Mouse (Mus musculus): Measurements from ENCODE around the gene Slc25a47. TPM values are rescaled to one million over a fixed set of nuclear protein-coding genes. Genes with fewer than 3 reads are reported as not detected.

The Slc25a47 gene
- polyA plus RNA-seq, 1 experiment from 2014 or later = 10.0 TPM

DNA sequence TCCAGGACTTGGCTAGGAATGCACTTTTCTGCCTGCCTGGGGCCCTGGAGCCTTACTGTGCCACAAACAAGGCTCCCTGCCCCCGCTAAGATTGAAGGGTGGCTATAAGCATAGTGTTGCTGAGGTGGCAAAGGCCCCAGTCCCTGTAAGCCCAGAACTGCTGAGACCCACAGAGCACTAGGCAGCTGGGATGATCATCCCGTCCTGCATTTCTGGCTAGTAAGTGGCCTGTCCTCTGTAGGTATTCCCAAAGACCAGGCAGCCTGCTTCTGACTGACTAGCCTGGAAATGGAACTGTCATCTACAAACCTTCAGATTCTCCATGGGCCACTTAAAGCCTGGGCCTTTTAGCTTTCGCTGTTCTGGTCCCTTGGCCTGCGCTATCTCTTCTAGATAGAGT, 15.4 kb upstream of the Slc25a47 start:
- no peaks in the 10 kb centered on the region for H3K27me3 ChIP-seq (ENCODE audit: control insufficient read depth, insufficient read depth, low read length)
- WGBS = 93% methylated on average over 4 of the region's 4 CpGs
- no peaks in the 10 kb centered on the region; the same call in 1 of the 2 replicates for H3K36me3 ChIP-seq (ENCODE audit: control insufficient read depth, insufficient read depth, low read length)
- DNase-seq (ENCODE audit: low spot score) (no peak), ATAC-seq (replicated peaks; ENCODE audit: low FRiP score) (no peak)
- no peak overlapping the region for H3K4me3 ChIP-seq (ENCODE audit: low read depth, low read length)
- H3K4me1 ChIP-seq (replicated peaks; ENCODE audit: control insufficient read depth, insufficient read depth, low read length) = no peaks in the 10 kb centered on the region
- no peaks in the 10 kb centered on the region for H3K9me3 ChIP-seq (ENCODE audit: control insufficient read depth, low read length)
- H3K4me2 ChIP-seq (ENCODE audit: low read depth, low read length, severe bottlenecking) = no peak overlapping the region
- H3K27ac ChIP-seq (ENCODE audit: low read depth, low read length) = no peak overlapping the region
- no peak overlapping the region for H3K9ac ChIP-seq (ENCODE audit: low read length)

GRCm38 (mm10) chr12:108823036-108823435, 12.8 kb upstream of the Slc25a47 start:
- no peak overlapping the region for H3K27ac ChIP-seq (ENCODE audit: low read depth, low read length)
- H3K27me3 ChIP-seq (ENCODE audit: control insufficient read depth, insufficient read depth, low read length) = no peaks in the 10 kb centered on the region
- no peak for DNase-seq (ENCODE audit: low spot score)
- no peaks in the 10 kb centered on the region; the same call in 1 of the 2 replicates for H3K36me3 ChIP-seq (ENCODE audit: control insufficient read depth, insufficient read depth, low read length)
- no peak overlapping the region for H3K9ac ChIP-seq (ENCODE audit: low read length)
- no peak overlapping the region for H3K4me3 ChIP-seq (ENCODE audit: low read depth, low read length)
- no peaks in the 10 kb centered on the region for H3K9me3 ChIP-seq (ENCODE audit: control insufficient read depth, low read length)
- ATAC-seq (replicated peaks; ENCODE audit: low FRiP score) = no peak
- no peaks in the 10 kb centered on the region for H3K4me1 ChIP-seq (replicated peaks; ENCODE audit: control insufficient read depth, insufficient read depth, low read length)
- no peak overlapping the region for H3K4me2 ChIP-seq (ENCODE audit: low read depth, low read length, severe bottlenecking)
- 75% methylated on average over 8 of the region's 8 CpGs for WGBS

- ATAC-seq (replicated peaks; ENCODE audit: low FRiP score) (no peak), DNase-seq (ENCODE audit: low spot score) (peak; percentile 32)
- Histone ChIP-seq H3K4me2 (ENCODE audit: low read depth, low read length, severe bottlenecking) (no peak overlapping the region), H3K27ac (ENCODE audit: low read depth, low read length) (no peak overlapping the region), H3K4me3 (ENCODE audit: low read depth, low read length) (no peak overlapping the region), H3K36me3 (ENCODE audit: control insufficient read depth, insufficient read depth, low read length) (no peaks in the 10 kb centered on the region; the same call in 1 of the 2 replicates), H3K4me1 (replicated peaks; ENCODE audit: control insufficient read depth, insufficient read depth, low read length) (no peaks in the 10 kb centered on the region), H3K9me3 (ENCODE audit: control insufficient read depth, low read length) (no peaks in the 10 kb centered on the region), H3K27me3 (ENCODE audit: control insufficient read depth, insufficient read depth, low read length) (no peaks in the 10 kb centered on the region), H3K9ac (ENCODE audit: low read length) (no peak overlapping the region)
- 94% methylated on average over 15 of the region's 15 CpGs for WGBS
Measured at GRCm38 (mm10) chr12:108824225-108824874, 11.5 kb upstream of the Slc25a47 start.

DNA sequence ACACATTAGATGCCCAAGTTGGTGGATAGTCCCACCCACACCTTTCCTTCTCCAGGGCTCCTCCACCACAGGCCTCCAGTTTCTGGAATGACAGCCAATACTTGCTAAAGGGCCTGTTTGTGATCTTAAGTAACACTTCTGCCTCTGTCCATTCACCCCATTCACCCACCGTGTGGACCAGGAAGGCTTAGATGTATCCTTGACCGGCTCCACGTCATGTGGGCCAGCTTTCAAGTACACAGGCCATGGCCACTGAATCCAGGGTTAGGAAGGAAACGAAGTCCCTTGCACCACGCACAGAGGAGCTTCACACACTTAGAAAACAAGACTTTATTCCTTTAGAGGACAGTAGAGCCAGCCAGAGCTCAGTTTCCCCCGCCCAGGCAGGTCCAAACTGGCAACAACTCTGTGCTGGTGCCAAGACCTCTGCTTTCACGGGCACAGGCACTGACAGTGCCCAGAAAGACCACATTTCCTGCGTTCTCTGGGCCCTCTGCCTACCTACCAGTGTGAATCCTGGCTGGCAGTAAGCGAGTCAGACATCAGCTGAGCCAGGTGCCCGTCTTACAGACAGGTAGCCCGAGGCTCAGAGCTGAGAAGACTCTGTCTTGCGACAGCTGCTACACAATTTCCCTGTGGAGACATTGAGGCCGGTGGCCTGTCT, 10.2 kb upstream of the Slc25a47 start:
- no peaks in the 10 kb centered on the region for H3K9me3 ChIP-seq (ENCODE audit: control insufficient read depth, low read length)
- no peak overlapping the region for H3K4me3 ChIP-seq (ENCODE audit: low read depth, low read length)
- 92% methylated on average over 13 of the region's 13 CpGs for WGBS
- no peaks in the 10 kb centered on the region; the same call in 1 of the 2 replicates for H3K36me3 ChIP-seq (ENCODE audit: control insufficient read depth, insufficient read depth, low read length)
- DNase-seq (ENCODE audit: low spot score) = peak; percentile 43
- H3K27me3 ChIP-seq (ENCODE audit: control insufficient read depth, insufficient read depth, low read length) = no peaks in the 10 kb centered on the region
- no peaks in the 10 kb centered on the region for H3K4me1 ChIP-seq (replicated peaks; ENCODE audit: control insufficient read depth, insufficient read depth, low read length)
- H3K4me2 ChIP-seq (ENCODE audit: low read depth, low read length, severe bottlenecking) = no peak overlapping the region
- H3K27ac ChIP-seq (ENCODE audit: low read depth, low read length) = no peak overlapping the region
- no peak for ATAC-seq (replicated peaks; ENCODE audit: low FRiP score)
- H3K9ac ChIP-seq (ENCODE audit: low read length) = no peak overlapping the region

- Histone ChIP-seq H3K9me3 (ENCODE audit: control insufficient read depth, low read length) (no peaks in the 10 kb centered on the region), H3K27ac (ENCODE audit: low read depth, low read length) (no peak overlapping the region), H3K4me1 (replicated peaks; ENCODE audit: control insufficient read depth, insufficient read depth, low read length) (no peaks in the 10 kb centered on the region), H3K4me2 (ENCODE audit: low read depth, low read length, severe bottlenecking) (no peak overlapping the region), H3K27me3 (ENCODE audit: control insufficient read depth, insufficient read depth, low read length) (no peaks in the 10 kb centered on the region), H3K9ac (ENCODE audit: low read length) (no peak overlapping the region), H3K36me3 (ENCODE audit: control insufficient read depth, insufficient read depth, low read length) (no peaks in the 10 kb centered on the region; the same call in 1 of the 2 replicates), H3K4me3 (ENCODE audit: low read depth, low read length) (no peak overlapping the region)
- peak; percentile 44 for DNase-seq (ENCODE audit: low spot score)
- no peak for ATAC-seq (replicated peaks; ENCODE audit: low FRiP score)
- 95% methylated on average over 19 of the region's 19 CpGs for WGBS
Measured at GRCm38 (mm10) chr12:108826282-108826957, 9.4 kb upstream of the Slc25a47 start.

DNA sequence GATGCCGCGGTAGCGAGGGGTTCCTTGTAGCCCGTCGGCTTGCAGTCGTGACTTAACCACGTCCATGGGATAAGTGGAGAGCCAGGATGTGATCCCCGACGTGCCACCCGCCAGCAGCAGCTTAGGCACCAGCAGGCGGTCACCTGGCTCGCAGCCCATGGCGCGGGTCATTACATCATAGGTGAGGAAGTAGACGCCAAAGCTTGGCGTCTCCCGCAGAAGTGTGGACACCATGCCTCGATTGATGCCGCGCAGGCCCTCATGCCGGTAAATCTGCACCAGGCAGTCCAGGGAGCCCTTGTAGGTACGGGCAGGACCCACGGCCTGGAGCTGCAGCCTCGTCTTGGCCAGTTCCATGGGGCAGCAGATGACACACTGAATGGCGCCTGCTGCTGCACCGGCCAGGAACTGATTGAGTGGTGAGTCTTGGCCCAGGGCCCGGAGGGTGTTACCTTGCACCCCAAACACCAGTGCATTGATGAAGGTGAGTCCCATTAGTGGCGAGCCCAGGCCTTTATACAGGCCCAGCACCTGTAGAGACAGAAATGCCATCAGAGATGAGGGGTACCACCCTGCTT, 8.8 kb upstream of the Slc25a47 start:
- WGBS = 94% methylated on average over 28 of the region's 28 CpGs
- no peaks in the 10 kb centered on the region for H3K27me3 ChIP-seq (ENCODE audit: control insufficient read depth, insufficient read depth, low read length)
- no peaks in the 10 kb centered on the region for H3K9me3 ChIP-seq (ENCODE audit: control insufficient read depth, low read length)
- no peak overlapping the region for H3K27ac ChIP-seq (ENCODE audit: low read depth, low read length)
- no peak overlapping the region for H3K9ac ChIP-seq (ENCODE audit: low read length)
- H3K36me3 ChIP-seq (ENCODE audit: control insufficient read depth, insufficient read depth, low read length) = no peaks in the 10 kb centered on the region; the same call in 1 of the 2 replicates
- ATAC-seq (replicated peaks; ENCODE audit: low FRiP score) (no peak), DNase-seq (ENCODE audit: low spot score) (peak; percentile 42)
- H3K4me1 ChIP-seq (replicated peaks; ENCODE audit: control insufficient read depth, insufficient read depth, low read length) = no peaks in the 10 kb centered on the region
- no peak overlapping the region for H3K4me3 ChIP-seq (ENCODE audit: low read depth, low read length)
- no peak overlapping the region for H3K4me2 ChIP-seq (ENCODE audit: low read depth, low read length, severe bottlenecking)

GRCm38 (mm10) chr12:108827641-108828040, 8.2 kb upstream of the Slc25a47 start:
- Histone ChIP-seq H3K4me2 (ENCODE audit: low read depth, low read length, severe bottlenecking) (no peak overlapping the region), H3K4me1 (replicated peaks; ENCODE audit: control insufficient read depth, insufficient read depth, low read length) (no peaks in the 10 kb centered on the region), H3K36me3 (ENCODE audit: control insufficient read depth, insufficient read depth, low read length) (no peaks in the 10 kb centered on the region; the same call in 1 of the 2 replicates), H3K27me3 (ENCODE audit: control insufficient read depth, insufficient read depth, low read length) (no peaks in the 10 kb centered on the region), H3K9me3 (ENCODE audit: control insufficient read depth, low read length) (no peaks in the 10 kb centered on the region), H3K9ac (ENCODE audit: low read length) (no peak overlapping the region), H3K4me3 (ENCODE audit: low read depth, low read length) (no peak overlapping the region), H3K27ac (ENCODE audit: low read depth, low read length) (no peak overlapping the region)
- WGBS = 97% methylated on average over 6 of the region's 6 CpGs
- DNase-seq (ENCODE audit: low spot score) = peak; percentile 31
- no peak for ATAC-seq (replicated peaks; ENCODE audit: low FRiP score)

GRCm38 (mm10) chr12:108829636-108830035, 6.2 kb upstream of the Slc25a47 start:
- peak; percentile 30 for DNase-seq (ENCODE audit: low spot score)
- WGBS = 85% methylated on average over 5 of the region's 5 CpGs
- Histone ChIP-seq H3K9ac (ENCODE audit: low read length) (no peak overlapping the region), H3K4me1 (replicated peaks; ENCODE audit: control insufficient read depth, insufficient read depth, low read length) (no peaks in the 10 kb centered on the region; the same call in 1 of the 2 replicates), H3K9me3 (ENCODE audit: control insufficient read depth, low read length) (no peaks in the 10 kb centered on the region), H3K4me3 (ENCODE audit: low read depth, low read length) (no peak overlapping the region), H3K4me2 (ENCODE audit: low read depth, low read length, severe bottlenecking) (no peak overlapping the region), H3K27ac (ENCODE audit: low read depth, low read length) (no peak overlapping the region), H3K27me3 (ENCODE audit: control insufficient read depth, insufficient read depth, low read length) (no peaks in the 10 kb centered on the region), H3K36me3 (ENCODE audit: control insufficient read depth, insufficient read depth, low read length) (no peaks in the 10 kb centered on the region; the same call in 1 of the 2 replicates)
- ATAC-seq (replicated peaks; ENCODE audit: low FRiP score) = no peak
